Mouse (Mus musculus) liver, embryonic 14.5 days (tissue): Measurements from ENCODE around the gene Rnase12. TPM values are rescaled to one million over a fixed set of nuclear protein-coding genes. Genes with fewer than 3 reads are reported as not detected.
A peak's percentile ranks its signal among the peaks of the same experiment; 100 is the strongest.

ENCODE experiments used
- ATAC-seq: fragments of 200-750 bp; cut with Nextera tagmentation; 2 replicates; pipeline ENCODE4 v1.8.0; 2017; ENCODE audit warnings: moderate number of reproducible peaks, mild to moderate bottlenecking, moderate library complexity; ENCODE audit not compliant: insufficient read depth
- DNase-seq, 3 experiments: peaks; one replicate each; pipeline ENCODE4 v3.0.0-alpha.2; 2012 to 2013; ENCODE audit warnings: low read depth in 3 of 3, low spot score in 3 of 3
- H3K27ac ChIP-seq: fragments of 300-500 bp; sonication (generic); 2 replicates; pipeline ENCODE4 v1.5.1; 2014; ENCODE audit warnings: moderate library complexity, mild to moderate bottlenecking, control low read depth, inconsistent platforms
- H3K27me3 ChIP-seq: fragments of 300-500 bp; sonication (generic); 2 replicates; pipeline ENCODE4 v1.6.1; 2014; ENCODE audit warnings: mild to moderate bottlenecking, low read length, moderate library complexity; ENCODE audit not compliant: control insufficient read depth, insufficient read depth
- H3K36me3 ChIP-seq: fragments of 300-500 bp; sonication (generic); replicated peaks from 2 replicates; pipeline ENCODE4 v1.6.1; 2014; ENCODE audit warnings: low read depth; ENCODE audit not compliant: control insufficient read depth, insufficient read depth
- H3K4me1 ChIP-seq, 2 experiments: fragments of 200-500 bp in 1 of 2; fragments of 300-500 bp in 1 of 2; sonication (generic) in 1 of 2; replicated peaks; 2 replicates each; pipeline ENCODE4 v1.6.1; 2012 to 2014; ENCODE audit warnings: antibody characterized with exemption in 1 of 2, inconsistent platforms in 1 of 2, low read length in 1 of 2; ENCODE audit not compliant: control insufficient read depth in 2 of 2, insufficient read depth in 2 of 2
- H3K4me2 ChIP-seq: fragments of 300-500 bp; sonication (generic); 2 replicates; pipeline ENCODE4 v1.6.1; 2014; ENCODE audit warnings: low read depth, mild to moderate bottlenecking, control low read depth, moderate library complexity
- H3K4me3 ChIP-seq, 2 experiments: fragments of 200-500 bp in 1 of 2; fragments of 300-500 bp in 1 of 2; sonication (generic) in 1 of 2; 2 replicates each; pipeline ENCODE4 v1.5.1; 2012 to 2014; ENCODE audit warnings: low read depth in 2 of 2, low read length in 2 of 2, mild to moderate bottlenecking in 2 of 2, control low read depth in 1 of 2, inconsistent platforms in 1 of 2, moderate library complexity in 1 of 2; ENCODE audit not compliant: insufficient read depth in 1 of 2
- H3K9ac ChIP-seq: fragments of 300-500 bp; sonication (generic); replicated peaks from 2 replicates; pipeline ENCODE4 v1.6.1; 2014; ENCODE audit warnings: mild to moderate bottlenecking, control low read depth, moderate library complexity
- H3K9me3 ChIP-seq: fragments of 300-500 bp; sonication (generic); 2 replicates; pipeline ENCODE4 v1.6.1; 2016; ENCODE audit warnings: low read length, mixed read lengths; ENCODE audit not compliant: control insufficient read depth
- CTCF ChIP-seq: IDR thresholded peaks from 2 replicates; pipeline ENCODE4 v1.5.1; 2016; ENCODE audit warnings: antibody characterized with exemption, low read depth, control low read depth
- EP300 ChIP-seq: IDR thresholded peaks from 2 replicates; pipeline ENCODE4 v1.6.1; 2016; ENCODE audit warnings: antibody characterized with exemption, low read depth
- WGBS: fragments of 180-500 bp; shearing (Covaris S2); extraction: QIAGEN DNeasy Blood & Tissue Kit; methylation state at CpG from one replicate; pipeline ENCODE4 v1.1.7; 2014; ENCODE audit not compliant: insufficient replicate concordance; 5-methylcytosine and 5-hydroxymethylcytosine counted together
- polyA plus RNA-seq, 2 experiments: library from polyadenylated mRNA; depleted of rRNA in 1 of 2; stranded (reverse) in 1 of 2; unstranded in 1 of 2; fragments of >200 nt; fragmentation: Nextera tagmentation in 1 of 2; extraction: Ambion mirVana in 1 of 2; gene quantifications; 2 replicates each; pipeline versions ENCODE4 v1.2.1 to v1.2.3; 2012 to 2014

The Rnase12 gene
- polyA plus RNA-seq (2012; rRNA removed) (0.69 and 0.95 TPM in 2 replicates), polyA plus RNA-seq (2014; fragmentation: Nextera tagmentation; extraction: Ambion mirVana) (0.91 and 1.8 TPM in 2 replicates)

DNA sequence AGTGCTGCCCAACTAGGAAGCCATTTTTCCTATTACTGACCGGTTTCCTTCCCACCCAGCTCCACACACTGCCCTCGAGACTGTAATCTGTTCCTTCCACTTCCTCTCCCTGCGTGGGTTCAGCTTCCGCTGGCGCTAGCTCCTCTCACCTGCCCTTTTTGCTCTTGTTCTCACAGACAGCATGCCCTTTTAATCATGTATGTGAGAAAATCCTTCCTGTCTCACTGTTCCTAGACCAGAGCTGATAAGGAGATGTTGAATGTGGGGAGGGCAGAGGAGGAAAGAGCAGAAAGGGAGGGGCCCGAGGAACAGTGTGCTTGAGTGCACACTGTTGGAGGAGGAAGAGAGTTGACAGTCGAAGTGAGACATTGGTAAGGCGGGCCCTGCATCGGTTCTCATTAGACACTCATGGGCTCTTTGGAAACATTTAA is at the start of gene Rnase12:
Gene Rnase12 (minus strand): TSS at position 261 of the 431 bp plus-strand sequence.
- ATAC-seq (peak; percentile 58; the same call in 1 of the 2 replicates), DNase-seq (no peak)
- Histone ChIP-seq H3K4me1 (peaks cover 0 to 15% of the 10 kb centered on the region in 2 experiments; a peak in 3 of 4 replicates), H3K4me3 (no peak within 1 kb of the TSS), H3K27ac (no peak within 1 kb of the TSS), H3K36me3 (no peaks in the 10 kb centered on the region), H3K9me3 (no peaks in the 10 kb centered on the region), H3K9ac (no peak within 1 kb of the TSS), H3K4me2 (peak within 1 kb of the TSS; percentile 37), H3K27me3 (no peaks in the 10 kb centered on the region)
- no peak for TF ChIP-seq CTCF
- TF ChIP-seq EP300, result no peak
- 6% methylated on average over 9 of the region's 9 CpGs for WGBS

DNA sequence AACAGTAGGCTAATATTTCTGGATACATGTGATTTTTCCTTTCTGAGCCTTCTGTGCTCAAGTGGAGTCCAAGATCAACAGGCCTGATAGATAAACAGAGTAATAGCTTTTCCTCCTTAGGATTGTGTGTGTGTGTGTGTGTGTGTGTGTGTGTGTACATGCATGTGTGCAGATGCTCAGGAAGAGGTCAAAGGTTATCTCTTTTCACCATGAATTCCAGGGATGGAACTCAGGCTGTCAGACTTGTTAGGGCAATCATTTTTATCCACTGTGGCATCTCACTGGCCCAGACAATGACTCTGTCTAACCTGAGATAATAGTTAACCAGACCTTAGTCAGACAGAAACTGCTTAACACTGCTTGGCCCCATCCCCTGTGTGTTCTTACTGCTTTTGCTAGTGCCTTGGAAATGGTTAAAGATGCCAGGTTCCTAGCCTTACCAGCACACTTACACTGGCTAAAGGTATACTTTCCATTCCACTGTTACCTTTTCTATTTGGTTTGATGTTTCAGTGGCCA is 49.0 kb upstream of the Rnase12 start:
- no peak overlapping the region for H3K9ac ChIP-seq
- peaks cover 3 to 8% of the 10 kb centered on the region in 2 experiments; a peak in 3 of 4 replicates for H3K4me1 ChIP-seq
- no peak overlapping the region for H3K4me3 ChIP-seq
- no peaks in the 10 kb centered on the region for H3K36me3 ChIP-seq
- TF ChIP-seq CTCF, result no peak
- no peak for TF ChIP-seq EP300
- no peak overlapping the region for H3K27ac ChIP-seq
- H3K9me3 ChIP-seq, result no peaks in the 10 kb centered on the region
- DNase-seq (no peak), ATAC-seq (no peak)
- H3K4me2 ChIP-seq, result no peak overlapping the region
- no peaks in the 10 kb centered on the region for H3K27me3 ChIP-seq

DNA sequence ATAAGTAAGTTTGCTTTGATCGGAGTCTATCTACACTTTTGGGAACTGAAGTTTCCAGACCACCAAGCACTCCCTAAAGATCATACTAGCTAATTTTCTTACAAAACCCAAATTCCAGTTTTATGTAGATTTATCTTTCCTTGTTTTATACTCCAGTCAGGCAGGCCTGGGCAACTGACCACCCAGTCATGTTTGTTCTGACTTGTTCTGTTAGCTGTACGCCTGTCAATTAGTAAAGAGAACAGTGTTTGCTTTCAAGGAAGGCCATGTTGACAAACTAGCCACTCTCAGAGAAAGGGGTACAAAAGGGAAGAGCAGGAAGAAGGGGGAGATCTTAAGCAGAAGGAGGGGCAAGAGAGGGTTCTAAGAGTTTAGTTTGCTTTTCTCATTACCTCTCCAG is 46.9 kb upstream of the Rnase12 start:
- Histone ChIP-seq H3K4me3 (no peak overlapping the region), H3K27ac (no peak overlapping the region), H3K4me1 (peaks cover 3 to 8% of the 10 kb centered on the region in 2 experiments; a peak in 3 of 4 replicates), H3K9me3 (no peaks in the 10 kb centered on the region), H3K27me3 (no peaks in the 10 kb centered on the region), H3K9ac (no peak overlapping the region), H3K4me2 (no peak overlapping the region), H3K36me3 (no peaks in the 10 kb centered on the region)
- no peak for TF ChIP-seq EP300
- no peak for TF ChIP-seq CTCF
- 65% methylated on average over 2 of the region's 2 CpGs for WGBS
- ATAC-seq, result no peak
- no peak for DNase-seq

DNA sequence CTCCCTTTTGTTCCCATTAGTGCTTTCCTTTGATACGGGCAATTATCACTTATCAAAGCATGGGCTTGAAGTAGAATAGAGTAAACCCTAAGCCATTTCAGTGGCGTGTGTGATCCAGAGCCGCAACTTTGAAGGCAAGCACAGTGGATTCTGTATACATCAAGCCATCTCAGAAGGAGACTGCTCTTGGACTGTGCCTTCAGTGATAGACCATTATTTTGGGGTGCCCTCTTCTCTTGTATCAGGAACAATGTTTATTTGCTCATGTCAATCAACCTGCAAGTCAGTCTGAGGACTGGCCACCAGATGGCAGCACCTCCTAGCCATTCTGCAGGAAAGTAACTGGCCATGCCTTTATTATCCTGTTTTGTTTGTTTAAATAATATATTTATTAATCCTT is 45.8 kb upstream of the Rnase12 start:
- H3K27me3 ChIP-seq, result no peaks in the 10 kb centered on the region
- H3K9me3 ChIP-seq, result no peaks in the 10 kb centered on the region
- no peak overlapping the region for H3K4me3 ChIP-seq
- H3K9ac ChIP-seq, result no peak overlapping the region
- TF ChIP-seq CTCF (peak; percentile 91), EP300 (no peak)
- peaks cover 3 to 8% of the 10 kb centered on the region in 2 experiments; a peak in 3 of 4 replicates for H3K4me1 ChIP-seq
- no peak overlapping the region for H3K4me2 ChIP-seq
- no peaks in the 10 kb centered on the region for H3K36me3 ChIP-seq
- DNase-seq (peak; percentile 62 to 63 (median 62)), ATAC-seq (peak; percentile 24; the same call in 1 of the 2 replicates)
- WGBS, result 59% methylated on average over 3 of the region's 3 CpGs
- H3K27ac ChIP-seq, result no peak overlapping the region

DNA sequence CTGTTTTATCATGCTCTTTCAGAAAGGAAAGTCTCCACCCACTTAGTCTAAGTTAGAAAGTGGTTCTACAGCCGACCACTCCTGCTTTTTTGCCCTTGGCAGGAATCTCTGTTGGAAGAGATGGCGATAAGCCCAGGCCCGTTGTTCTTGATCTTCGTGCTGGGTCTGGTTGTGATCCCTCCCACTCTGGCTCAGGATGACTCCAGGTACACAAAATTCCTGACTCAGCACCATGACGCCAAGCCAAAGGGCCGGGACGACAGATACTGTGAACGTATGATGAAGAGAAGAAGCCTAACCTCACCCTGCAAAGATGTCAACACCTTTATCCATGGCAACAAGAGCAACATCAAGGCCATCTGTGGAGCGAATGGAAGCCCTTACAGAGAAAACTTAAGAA is 43.8 kb upstream of the Rnase12 start:
- ATAC-seq (no peak), DNase-seq (no peak)
- 66% methylated on average over 9 of the region's 9 CpGs for WGBS
- H3K27me3 ChIP-seq, result no peaks in the 10 kb centered on the region
- H3K4me2 ChIP-seq, result no peak overlapping the region
- no peaks in the 10 kb centered on the region for H3K9me3 ChIP-seq
- H3K4me3 ChIP-seq, result no peak overlapping the region
- H3K4me1 ChIP-seq, result peaks cover 0 to 4% of the 10 kb centered on the region in 2 experiments; a peak in 2 of 4 replicates
- no peak for TF ChIP-seq EP300
- TF ChIP-seq CTCF, result no peak
- no peak overlapping the region for H3K9ac ChIP-seq
- no peak overlapping the region for H3K27ac ChIP-seq
- H3K36me3 ChIP-seq, result no peaks in the 10 kb centered on the region
